ENCODE assay signal across 9 mouse cellular contexts in the genomic region with DNA sequence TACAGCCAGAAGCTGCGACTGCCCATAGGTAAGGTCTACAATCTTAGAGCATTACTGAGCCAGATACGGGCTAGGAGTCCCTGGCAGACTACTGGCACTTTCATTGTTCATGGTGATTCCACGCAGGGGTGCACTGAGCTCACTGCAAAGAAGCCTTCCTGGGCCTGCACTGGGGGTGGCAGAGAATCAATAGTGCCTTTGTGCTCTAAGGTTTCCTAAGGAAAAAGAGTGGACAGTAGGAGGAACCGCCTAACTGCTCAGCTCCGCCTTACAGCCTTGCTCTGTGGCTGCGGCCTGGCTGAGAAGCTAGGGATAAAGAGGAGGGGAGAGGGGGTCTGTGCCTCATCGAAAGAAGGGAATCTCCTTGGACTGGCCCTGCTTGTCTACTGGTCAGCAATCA. TPM values are rescaled to one million over a fixed set of nuclear protein-coding genes. Genes with fewer than 3 reads are reported as not detected.
DNase-seq lines count a peak whose midpoint lies in the region; ATAC-seq and TF ChIP-seq lines count a peak whose summit lies in the region.
"Had no signal": no experiment of that assay in that cellular context is flagged by ENCODE, and none has a peak within 500 bp of the region (broad histone marks: within the 10 kb centered on the region; RNA-seq: fewer than 3 reads in every experiment).

Gene C2cd4d, plus strand, starts transcription at position 301 of the 400 bp plus-strand sequence.

- TF ChIP-seq EP300 in stomach, postnatal 0 days (optimal IDR thresholded peaks at IDR 0.05) = no peak

- H3K27ac ChIP-seq in cerebellum, adult 2 months (ENCODE audit: insufficient read depth, low read length) = no peak within 1 kb of the TSS
- no peak within 1 kb of the TSS for H3K27ac ChIP-seq in lung, embryonic 16.5 days (ENCODE audit: low read length)
- no peak within 1 kb of the TSS for H3K27ac ChIP-seq in liver, embryonic 12.5 days
- 0 out of 2 replicates have a peak within 1 kb of the TSS, but pooled peaks have one; percentile 24 for H3K27ac ChIP-seq in stomach, postnatal 0 days (replicated peaks)

- WGBS in cerebellum, adult 2 months = 76% methylated on average over 7 of the region's 7 CpGs
- 47% methylated on average over 7 of the region's 7 CpGs for WGBS in lung, embryonic 16.5 days
- 55% methylated on average over 7 of the region's 7 CpGs for WGBS in liver, embryonic 12.5 days (ENCODE audit: insufficient replicate concordance)
- WGBS in stomach, postnatal 0 days = 61% methylated on average over 7 of the region's 7 CpGs

- H3K9me3 ChIP-seq in lung, embryonic 16.5 days (ENCODE audit: control insufficient read depth, low read length) = no peaks in the 10 kb centered on the region
- no peaks in the 10 kb centered on the region for H3K9me3 ChIP-seq in liver, embryonic 12.5 days (replicated peaks)
- H3K9me3 ChIP-seq in stomach, postnatal 0 days (ENCODE audit: control insufficient read depth, low read length) = no peaks in the 10 kb centered on the region

- no peak for TF ChIP-seq CTCF in cerebellum, adult 2 months (IDR thresholded peaks at IDR 0.05; ENCODE audit: borderline replicate concordance, insufficient read depth, low read depth, low read length)
- no peak for TF ChIP-seq CTCF in stomach, postnatal 0 days (IDR thresholded peaks at IDR 0.05; ENCODE audit: low read depth)

- H3K4me3 ChIP-seq in cerebellum, adult 2 months (replicated peaks; ENCODE audit: insufficient read depth, low read depth, low read length) = peak within 1 kb of the TSS; percentile 44
- peak within 1 kb of the TSS; percentile 55 for H3K4me3 ChIP-seq in lung, embryonic 16.5 days (ENCODE audit: low read length)
- peak within 1 kb of the TSS; percentile 46; the same call in 1 of the 2 replicates for H3K4me3 ChIP-seq in liver, embryonic 12.5 days
- peak within 1 kb of the TSS; percentile 47 for H3K4me3 ChIP-seq in stomach, postnatal 0 days (ENCODE audit: low read depth, low read length)

- no peak for ATAC-seq in lung, embryonic 16.5 days (ENCODE audit: low read depth)
- no peak for ATAC-seq in liver, embryonic 12.5 days
- ATAC-seq in stomach, postnatal 0 days (ENCODE audit: low FRiP score, low TSS enrichment) = peak; percentile 30; the same call in 1 of the 2 replicates

- H3K4me2 ChIP-seq in lung, embryonic 16.5 days (ENCODE audit: low read depth, low read length) = peak within 1 kb of the TSS; percentile 94
- H3K4me2 ChIP-seq in liver, embryonic 12.5 days = peak within 1 kb of the TSS; percentile 67
- peak within 1 kb of the TSS; percentile 86 for H3K4me2 ChIP-seq in stomach, postnatal 0 days (replicated peaks; ENCODE audit: low read depth)

- H3K9ac ChIP-seq in lung, embryonic 16.5 days (ENCODE audit: low read length) = peak within 1 kb of the TSS; percentile 77
- H3K9ac ChIP-seq in liver, embryonic 12.5 days = 0 out of 2 replicates have a peak within 1 kb of the TSS, but pooled peaks have one; percentile 37
- peak within 1 kb of the TSS; percentile 82 for H3K9ac ChIP-seq in stomach, postnatal 0 days (ENCODE audit: low read length)

- DNase-seq in cerebellum, adult 2 months = no peak
- DNase-seq in cerebellum, adult 8-10 months = no peak
- no peak for DNase-seq in lung, postnatal 4 days
- peak; percentile 32 for DNase-seq in stomach, postnatal 0 days (ENCODE audit: low spot score)
- no peak for DNase-seq in adrenal gland, adult (ENCODE audit: inconsistent age in 2 of 2, low spot score in 1 of 2)
- no peak for DNase-seq in embryo, embryonic 10 days (ENCODE audit: low spot score)
- DNase-seq: right cerebral cortex, postnatal 25 days had no signal

- H3K27me3 ChIP-seq in cerebellum, adult 2 months (ENCODE audit: control insufficient read depth, insufficient read depth, low read length) = no peaks in the 10 kb centered on the region
- H3K27me3 ChIP-seq in lung, embryonic 16.5 days (ENCODE audit: control insufficient read depth, insufficient read depth, low read depth, low read length) = peaks cover 29% of the 10 kb centered on the region
- peaks cover 74% of the 10 kb centered on the region for H3K27me3 ChIP-seq in liver, embryonic 12.5 days (replicated peaks)
- no peaks in the 10 kb centered on the region for H3K27me3 ChIP-seq in stomach, postnatal 0 days (ENCODE audit: control insufficient read depth, insufficient read depth, low read length)

- H3K4me1 ChIP-seq in cerebellum, adult 2 months (ENCODE audit: control insufficient read depth, insufficient read depth, low read length) = no peaks in the 10 kb centered on the region
- peaks cover 6% of the 10 kb centered on the region for H3K4me1 ChIP-seq in lung, embryonic 16.5 days (replicated peaks; ENCODE audit: control insufficient read depth, insufficient read depth, low read length)
- 0 out of 2 replicates have a peak, but pooled peaks cover 6% of the 10 kb centered on the region for H3K4me1 ChIP-seq in liver, embryonic 12.5 days
- H3K4me1 ChIP-seq in stomach, postnatal 0 days (replicated peaks; ENCODE audit: control insufficient read depth, insufficient read depth) = peaks cover 3% of the 10 kb centered on the region

- H3K36me3 ChIP-seq in lung, embryonic 16.5 days (ENCODE audit: control insufficient read depth, insufficient read depth, low read length) = no peaks in the 10 kb centered on the region
- H3K36me3 ChIP-seq in liver, embryonic 12.5 days = no peaks in the 10 kb centered on the region
- H3K36me3 ChIP-seq in stomach, postnatal 0 days (ENCODE audit: control insufficient read depth, insufficient read depth, low read length) = no peaks in the 10 kb centered on the region

- no peak for TF ChIP-seq POLR2A in cerebellum, adult 2 months (IDR thresholded peaks at IDR 0.05; ENCODE audit: borderline replicate concordance, insufficient read depth, low read length)

RNA-seq across cellular contexts. Expression of gene C2cd4d, which starts in this region (rescaled TPM):
- 3.5 and 3.7 TPM in 2 replicates for polyA plus RNA-seq in cerebellum, adult 2 months (2012; rRNA removed)
- 0.16 and 0.68 TPM in 2 replicates for polyA plus RNA-seq in lung, embryonic 16.5 days (2015; fragmentation: Nextera tagmentation; extraction: Ambion mirVana)
- 0.17 and 0.21 TPM in 2 replicates for polyA plus RNA-seq in liver, embryonic 12.5 days (2016; fragmentation: Nextera tagmentation; extraction: Ambion mirVana)
- 0.82 and 1.5 TPM in 2 replicates for polyA plus RNA-seq in stomach, postnatal 0 days (2015; fragmentation: Nextera tagmentation; extraction: Ambion mirVana)
